Mouse (Mus musculus) lung, adult 2 months (tissue): Measurements from ENCODE around the gene Nat10. TPM values are rescaled to one million over a fixed set of nuclear protein-coding genes. Genes with fewer than 3 reads are reported as not detected.

ENCODE experiments used
- DNase-seq: peaks from one replicate; pipeline ENCODE4 v3.0.0; 2022
- H3K4me1 ChIP-seq: fragments of 200-500 bp; 2 replicates; pipeline ENCODE4 v1.6.1; 2011; ENCODE audit warnings: low read length; ENCODE audit not compliant: control insufficient read depth, insufficient read depth
- H3K4me3 ChIP-seq: fragments of 200-500 bp; replicated peaks from 2 replicates; pipeline ENCODE3; 2011; ENCODE audit warnings: low read depth, mild to moderate bottlenecking, control low read depth, low read length; ENCODE audit errors: extremely low read depth
- CTCF ChIP-seq: fragments of 200-500 bp; IDR thresholded peaks from 2 replicates; pipeline ENCODE4 v1.5.1; 2011; ENCODE audit warnings: mild to moderate bottlenecking, low read length, control low read depth; ENCODE audit not compliant: insufficient read depth
- POLR2A ChIP-seq: fragments of 200-500 bp; IDR thresholded peaks from 2 replicates; pipeline ENCODE4 v1.6.1; 2011; ENCODE audit warnings: low read depth, mild to moderate bottlenecking, control low read depth, low read length, borderline replicate concordance; ENCODE audit errors: extremely low read depth
- WGBS: fragments of 180-500 bp; shearing (Covaris S2); methylation state at CpG from one replicate; pipeline ENCODE4 v1.1.7; 2018; 5-methylcytosine and 5-hydroxymethylcytosine counted together
- polyA plus RNA-seq: library from polyadenylated mRNA; depleted of rRNA; stranded (reverse); fragments of >200 nt; gene quantifications from 2 replicates; pipeline ENCODE4 v1.2.3, GENCODE M21; 2012; rRNA removed

Gene Nat10
- polyA plus RNA-seq, 1 experiment, result 24.3 TPM

DNA sequence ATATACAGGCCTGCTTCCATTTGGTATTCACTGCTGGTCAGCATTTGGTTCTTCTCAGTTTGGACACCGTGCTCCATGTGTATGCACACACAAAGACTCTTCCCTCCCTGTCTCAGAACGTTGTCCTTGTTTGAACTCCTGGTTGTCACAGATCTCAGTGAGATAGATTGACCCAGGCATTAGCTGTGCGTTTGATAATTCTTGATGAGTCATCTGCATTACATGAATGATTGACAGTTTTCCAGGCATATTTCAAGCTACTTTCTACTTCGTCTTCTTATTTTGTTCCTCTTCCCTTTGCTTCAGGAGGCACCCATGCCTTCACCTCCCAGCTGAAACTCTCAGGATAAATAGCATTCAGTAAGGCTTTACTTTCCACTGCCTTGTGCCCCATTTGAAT is 87.5 kb downstream of the Nat10 start:
- 60% methylated on average over 4 of the region's 4 CpGs for WGBS
- DNase-seq, result no peak
- Histone ChIP-seq H3K4me3 (no peak overlapping the region), H3K4me1 (no peaks in the 10 kb centered on the region)
- no peak for TF ChIP-seq POLR2A
- TF ChIP-seq CTCF, result no peak

- no peak overlapping the region for H3K4me3 ChIP-seq
- TF ChIP-seq POLR2A (no peak), CTCF (no peak)
- 78% methylated on average over 7 of the region's 7 CpGs for WGBS
- no peak for DNase-seq
- H3K4me1 ChIP-seq, result no peaks in the 10 kb centered on the region
These were observed 88.4 kb downstream of the Nat10 start for GRCm38 (mm10) chr2:103672573-103673119.

Other genes with a start within 250 kb of the Nat10 start
- gene Abtb2, start 195.0 kb downstream of the Nat10 start, polyA plus RNA-seq, result 7.9 and 10.4 TPM in 2 replicates
- gene Caprin1, start 36.4 kb upstream of the Nat10 start, polyA plus RNA-seq, result 81.6 and 92.2 TPM in 2 replicates
- 47.8 and 51.7 TPM in 2 replicates for gene Lmo2, start 196.7 kb upstream of the Nat10 start, polyA plus RNA-seq